Mouse (Mus musculus): Measurements from ENCODE around the gene Dzank1. TPM values are rescaled to one million over a fixed set of nuclear protein-coding genes. Genes with fewer than 3 reads are reported as not detected.
A peak's percentile ranks its signal among the peaks of the same experiment; 100 is the strongest.

The Dzank1 gene
- total and polyA plus RNA-seq, 3 experiments: 0.08 to 0.35 TPM; not detected in 1

- DNase-seq (ENCODE audit: low read depth, low spot score): no peak
- Histone ChIP-seq H3K36me3 (ENCODE audit: control insufficient read depth in 1 of 2, insufficient read depth in 2 of 2, low read length in 2 of 2) (no peaks in the 10 kb centered on the region), H3K27ac (ENCODE audit: control insufficient read depth, low read depth, low read length) (no peak overlapping the region), H3K79me2 (ENCODE audit: control insufficient read depth, insufficient read depth, low read length, poor library complexity) (no peaks in the 10 kb centered on the region), H3K4me3 (ENCODE audit: control insufficient read depth in 1 of 2, insufficient read depth in 1 of 2, low read depth in 2 of 2, low read length in 2 of 2) (no peak overlapping the region), H3K27me3 (ENCODE audit: control insufficient read depth in 1 of 2, insufficient read depth in 2 of 2, low read length in 2 of 2) (peaks cover 7 to 8% of the 10 kb centered on the region in 2 experiments; a peak in 3 of 4 replicates), H3K9me3 (replicated peaks; ENCODE audit: insufficient read depth, low read length) (no peaks in the 10 kb centered on the region), H3K9ac (ENCODE audit: control insufficient read depth, low read depth, low read length, poor library complexity, severe bottlenecking) (no peak overlapping the region), H3K4me1 (ENCODE audit: control insufficient read depth in 1 of 2, insufficient read depth in 2 of 2, low read length in 2 of 2) (no peaks in the 10 kb centered on the region)
- TF ChIP-seq SMC3 (IDR thresholded peaks at IDR 0.05; ENCODE audit: low read depth, low read length) (no peak), E2F4 (IDR thresholded peaks at IDR 0.05; ENCODE audit: borderline replicate concordance, low read depth, low read length) (no peak), GABPA (IDR thresholded peaks at IDR 0.05; ENCODE audit: low read depth, low read length) (no peak)
These were observed 68.0 kb downstream of the Dzank1 start for GRCm38 (mm10) chr2:144458975-144459754.

- DNase-seq (ENCODE audit: low read depth, low spot score): no peak
- H3K36me3 ChIP-seq (ENCODE audit: control insufficient read depth in 1 of 2, insufficient read depth in 2 of 2, low read length in 2 of 2): no peaks in the 10 kb centered on the region
- H3K79me2 ChIP-seq (ENCODE audit: control insufficient read depth, insufficient read depth, low read length, poor library complexity): no peaks in the 10 kb centered on the region
- H3K4me3 ChIP-seq (ENCODE audit: control insufficient read depth in 1 of 2, insufficient read depth in 1 of 2, low read depth in 2 of 2, low read length in 2 of 2): no peak overlapping the region
- TF ChIP-seq TCF12 (IDR thresholded peaks at IDR 0.05; ENCODE audit: low read depth, low read length) (no peak), MYC (IDR thresholded peaks at IDR 0.05; ENCODE audit: low read depth, low read length) (no peak), MXI1 (IDR thresholded peaks at IDR 0.05; ENCODE audit: low read depth, low read length) (no peak)
- H3K27me3 ChIP-seq (ENCODE audit: control insufficient read depth in 1 of 2, insufficient read depth in 2 of 2, low read length in 2 of 2): peaks cover 7 to 8% of the 10 kb centered on the region in 2 experiments; a peak in 3 of 4 replicates
- no peak overlapping the region for H3K27ac ChIP-seq (ENCODE audit: control insufficient read depth, low read depth, low read length)
- no peak overlapping the region for H3K9ac ChIP-seq (ENCODE audit: control insufficient read depth, low read depth, low read length, poor library complexity, severe bottlenecking)
- H3K4me1 ChIP-seq (ENCODE audit: control insufficient read depth in 1 of 2, insufficient read depth in 2 of 2, low read length in 2 of 2): no peaks in the 10 kb centered on the region
- H3K9me3 ChIP-seq (replicated peaks; ENCODE audit: insufficient read depth, low read length): no peaks in the 10 kb centered on the region
These were observed 68.9 kb downstream of the Dzank1 start for GRCm38 (mm10) chr2:144458355-144458754.

- H3K36me3 ChIP-seq (ENCODE audit: control insufficient read depth in 1 of 2, insufficient read depth in 2 of 2, low read length in 2 of 2): peaks cover 0 to 2% of the 10 kb centered on the region in 2 experiments; a peak in 1 of 4 replicates
- DNase-seq (ENCODE audit: low read depth, low spot score): peak; percentile 82
- TF ChIP-seq ETS1 (IDR thresholded peaks at IDR 0.05; ENCODE audit: low read depth, low read length) (no peak), POLR2A (IDR thresholded peaks at IDR 0.05; ENCODE audit: control insufficient read depth in 1 of 2, insufficient read depth in 1 of 2, low read depth in 1 of 2, low read length in 2 of 2, poor library complexity in 1 of 2) (no peak), GATA1 (IDR thresholded peaks at IDR 0.05; ENCODE audit: low read depth, low read length) (no peak), ZC3H11A (IDR thresholded peaks at IDR 0.05; ENCODE audit: low read depth, low read length) (peak; percentile 61), ELF1 (IDR thresholded peaks at IDR 0.05; ENCODE audit: low read depth, low read length) (no peak), JUND (IDR thresholded peaks at IDR 0.05; ENCODE audit: low read depth, low read length) (no peak), CTCF (IDR thresholded peaks at IDR 0.05 in 2 of 3, conservative IDR thresholded peaks at IDR 0.05 in 1 of 3; ENCODE audit: control insufficient read depth in 1 of 3, insufficient read depth in 1 of 3, low read depth in 2 of 3, low read length in 3 of 3, poor library complexity in 1 of 3, severe bottlenecking in 1 of 3) (peak; percentile 61 to 69 (median 61)), RAD21 (IDR thresholded peaks at IDR 0.05; ENCODE audit: low read depth, low read length) (peak; percentile 73), SMC3 (IDR thresholded peaks at IDR 0.05; ENCODE audit: low read depth, low read length) (peak; percentile 67)
- no peaks in the 10 kb centered on the region for H3K79me2 ChIP-seq (ENCODE audit: control insufficient read depth, insufficient read depth, low read length, poor library complexity)
- H3K9me3 ChIP-seq (replicated peaks; ENCODE audit: insufficient read depth, low read length): no peaks in the 10 kb centered on the region
- H3K27me3 ChIP-seq (ENCODE audit: control insufficient read depth in 1 of 2, insufficient read depth in 2 of 2, low read length in 2 of 2): peaks cover 0 to 7% of the 10 kb centered on the region in 2 experiments; a peak in 2 of 4 replicates
- H3K4me3 ChIP-seq (ENCODE audit: control insufficient read depth in 1 of 2, insufficient read depth in 1 of 2, low read depth in 2 of 2, low read length in 2 of 2): no peak overlapping the region
- no peaks in the 10 kb centered on the region for H3K4me1 ChIP-seq (ENCODE audit: control insufficient read depth in 1 of 2, insufficient read depth in 2 of 2, low read length in 2 of 2)
- H3K27ac ChIP-seq (ENCODE audit: control insufficient read depth, low read depth, low read length): no peak overlapping the region
- no peak overlapping the region for H3K9ac ChIP-seq (ENCODE audit: control insufficient read depth, low read depth, low read length, poor library complexity, severe bottlenecking)
These were observed 74.7 kb downstream of the Dzank1 start for GRCm38 (mm10) chr2:144452364-144453008.
